In the genomic region with DNA sequence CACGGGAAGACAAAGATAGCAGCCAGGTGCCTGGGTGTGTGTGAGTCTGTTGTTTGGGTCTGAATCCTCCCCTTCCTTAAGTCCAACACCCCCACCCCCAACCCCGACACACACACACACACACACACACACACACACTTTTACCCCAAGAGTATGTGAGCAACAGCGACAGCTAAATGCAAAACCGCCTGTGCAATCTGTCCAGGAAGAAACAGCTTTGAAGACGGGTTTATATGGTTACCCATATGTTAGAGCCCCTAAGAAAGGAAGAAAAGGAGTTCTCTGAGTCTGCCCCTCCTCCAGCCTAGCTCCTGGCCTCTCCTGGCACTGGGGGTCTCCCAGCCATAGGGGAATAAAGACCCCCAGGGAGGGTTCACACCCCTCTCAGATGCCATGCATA, we compare ENCODE assay signal across 18 mouse cellular contexts.
A peak's percentile ranks its signal among the peaks of the same experiment; 100 is the strongest.
DNase-seq lines count a peak whose midpoint lies in the region; ATAC-seq lines count a peak whose summit lies in the region.
"Had no signal": no experiment of that assay in that cellular context is flagged by ENCODE, and none has a peak within 500 bp of the region (broad histone marks: within the 10 kb centered on the region; RNA-seq: fewer than 3 reads in every experiment).

No protein-coding gene starts in this region.

- peaks cover 38% of the 10 kb centered on the region for H3K4me1 ChIP-seq in hindbrain, embryonic 15.5 days (replicated peaks)
- H3K4me1 ChIP-seq in hindbrain, embryonic 11.5 days (replicated peaks; ENCODE audit: control insufficient read depth, insufficient read depth, low read length): no peaks in the 10 kb centered on the region; the same call in 1 of the 2 replicates
- peaks cover 46% of the 10 kb centered on the region for H3K4me1 ChIP-seq in neural tube, embryonic 13.5 days (replicated peaks)
- H3K4me1 ChIP-seq: heart, embryonic 15.5 days had no signal

- H3K4me2 ChIP-seq in hindbrain, embryonic 15.5 days: peak overlapping the region; percentile 64; the same call in 1 of the 2 replicates
- H3K4me2 ChIP-seq in hindbrain, embryonic 11.5 days (replicated peaks; ENCODE audit: low read depth, low read length): no peak overlapping the region
- 0 out of 2 replicates have a peak overlapping the region, but pooled peaks have one; percentile 66 for H3K4me2 ChIP-seq in neural tube, embryonic 13.5 days
- H3K4me2 ChIP-seq: heart, embryonic 15.5 days had no signal

- WGBS in hindbrain, embryonic 15.5 days: 28% methylated on average over 5 of the region's 5 CpGs
- 28% methylated on average over 5 of the region's 5 CpGs for WGBS in hindbrain, embryonic 11.5 days
- WGBS in neural tube, embryonic 13.5 days: 24% methylated on average over 5 of the region's 5 CpGs

- no peak overlapping the region for H3K27ac ChIP-seq in hindbrain, embryonic 15.5 days (replicated peaks)
- H3K27ac ChIP-seq in hindbrain, embryonic 11.5 days (ENCODE audit: low read depth, low read length): no peak overlapping the region
- peak overlapping the region; percentile 4; the same call in 1 of the 2 replicates for H3K27ac ChIP-seq in neural tube, embryonic 13.5 days (replicated peaks)
- H3K27ac ChIP-seq: embryonic facial prominence, embryonic 10.5 days; heart, embryonic 15.5 days; hindbrain, embryonic 10.5 days; limb, embryonic 15.5 days had no signal

- no peaks in the 10 kb centered on the region for H3K9me3 ChIP-seq in hindbrain, embryonic 15.5 days
- H3K9me3 ChIP-seq in hindbrain, embryonic 11.5 days (ENCODE audit: control insufficient read depth, low read length): no peaks in the 10 kb centered on the region
- H3K9me3 ChIP-seq in neural tube, embryonic 13.5 days: no peaks in the 10 kb centered on the region
- H3K9me3 ChIP-seq: embryonic facial prominence, embryonic 10.5 days; heart, embryonic 15.5 days; hindbrain, embryonic 10.5 days; limb, embryonic 15.5 days had no signal

- no peak for ATAC-seq in hindbrain, embryonic 15.5 days (ENCODE audit: low FRiP score, low read depth)
- no peak for ATAC-seq in hindbrain, embryonic 11.5 days (ENCODE audit: low FRiP score)
- ATAC-seq in neural tube, embryonic 13.5 days (ENCODE audit: low read depth): no peak
- ATAC-seq in monocyte, adult 5-6 weeks (replicated peaks; ENCODE audit: insufficient number of reproducible peaks, low FRiP score, low TSS enrichment, poor library complexity, severe bottlenecking): no peak
- ATAC-seq: liver, postnatal 0 days had no signal

- no peak overlapping the region for H3K9ac ChIP-seq in hindbrain, embryonic 15.5 days
- H3K9ac ChIP-seq in hindbrain, embryonic 11.5 days (ENCODE audit: low read depth, low read length): no peak overlapping the region
- no peak overlapping the region for H3K9ac ChIP-seq in neural tube, embryonic 13.5 days
- H3K9ac ChIP-seq: heart, embryonic 15.5 days; limb, embryonic 15.5 days; liver, postnatal 0 days had no signal

- H3K36me3 ChIP-seq in hindbrain, embryonic 15.5 days: no peaks in the 10 kb centered on the region
- no peaks in the 10 kb centered on the region for H3K36me3 ChIP-seq in hindbrain, embryonic 11.5 days (ENCODE audit: control insufficient read depth, insufficient read depth, low read length)
- H3K36me3 ChIP-seq in neural tube, embryonic 13.5 days: no peaks in the 10 kb centered on the region
- H3K36me3 ChIP-seq: embryonic facial prominence, embryonic 10.5 days; G1E; heart, embryonic 15.5 days; hindbrain, embryonic 10.5 days; limb, embryonic 15.5 days had no signal

- no peak overlapping the region for H3K4me3 ChIP-seq in hindbrain, embryonic 15.5 days
- H3K4me3 ChIP-seq in hindbrain, embryonic 11.5 days (ENCODE audit: low read depth, low read length): no peak overlapping the region
- no peak overlapping the region for H3K4me3 ChIP-seq in neural tube, embryonic 13.5 days
- H3K4me3 ChIP-seq: erythroblast, embryonic 14.5 days; heart, embryonic 15.5 days had no signal

- H3K27me3 ChIP-seq in hindbrain, embryonic 15.5 days: peaks cover 41% of the 10 kb centered on the region
- peaks cover 45% of the 10 kb centered on the region for H3K27me3 ChIP-seq in hindbrain, embryonic 11.5 days (ENCODE audit: control insufficient read depth, insufficient read depth, low read length)
- H3K27me3 ChIP-seq in neural tube, embryonic 13.5 days: peaks cover 84% of the 10 kb centered on the region

- DNase-seq in hindbrain, embryonic 11.5 days (ENCODE audit: low spot score): no peak
- DNase-seq in neural tube, embryonic 10.5 days (ENCODE audit: extremely low spot score, low spot score): no peak
- peak; percentile 14 to 19 for DNase-seq in left cerebral cortex, postnatal 36 days (ENCODE audit: low spot score in 2 of 2)
- DNase-seq in lung, postnatal 36 days: no peak
- DNase-seq: heart, adult 18-20 months; kidney, adult 18-20 months; kidney, postnatal 14 days; liver, postnatal 0 days; lung, postnatal 4 days had no signal

- intact Hi-C loops in left cerebral cortex, postnatal 36 days (cut with DNase I): loop anchor here (5.0 kb wide), 1 partner anchor 91 kb away; no protein-coding TSS in a partner anchor

Comparison
In these comparisons a context has a peak if more than half of its experiments do, and no peak if none do; other contexts are left out.
1. DNase-seq: peak in left cerebral cortex, postnatal 36 days (2 of 2); none in hindbrain, embryonic 11.5 days (single experiment), neural tube, embryonic 10.5 days (single experiment) and lung, postnatal 36 days (single experiment).